Mouse (Mus musculus): ENCODE measurements around the gene Hist1h2af.

The Hist1h2af gene

DNA sequence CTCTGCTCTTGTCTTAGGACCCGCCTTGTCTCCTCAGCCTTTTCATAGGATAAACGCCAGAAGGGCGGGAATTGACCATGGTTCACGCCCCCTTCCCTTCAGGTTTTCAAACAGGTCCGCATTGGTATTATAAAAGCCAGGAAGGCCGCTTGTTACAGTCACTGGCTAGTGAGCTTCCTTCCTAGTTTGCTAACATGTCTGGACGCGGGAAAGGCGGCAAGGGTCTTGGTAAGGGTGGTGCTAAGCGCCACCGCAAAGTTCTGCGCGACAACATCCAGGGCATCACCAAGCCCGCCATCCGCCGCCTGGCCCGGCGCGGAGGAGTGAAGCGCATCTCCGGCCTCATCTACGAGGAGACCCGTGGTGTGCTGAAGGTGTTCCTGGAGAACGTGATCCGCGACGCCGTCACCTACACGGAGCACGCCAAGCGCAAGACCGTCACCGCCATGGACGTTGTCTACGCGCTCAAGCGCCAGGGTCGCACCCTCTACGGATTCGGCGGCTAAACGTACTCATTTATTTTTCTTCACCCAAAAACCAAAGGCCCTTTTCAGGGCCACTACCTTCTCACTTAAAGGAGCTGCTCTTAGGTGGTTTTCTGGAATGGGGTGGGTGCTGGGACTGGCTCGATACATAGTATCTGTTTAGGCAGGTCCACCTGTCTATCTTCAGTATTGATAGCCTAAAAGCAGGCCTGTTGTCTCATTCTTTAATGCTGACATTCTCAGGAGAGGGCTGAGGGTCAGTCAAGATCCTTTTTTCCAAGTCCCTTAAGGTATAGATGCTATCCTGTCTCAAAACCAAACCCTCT is 47.9 kb downstream of the Hist1h2af start, which contains the start of gene Hist1h4d:
Hist1h4d (plus strand) TSS at position 191 of the 811 bp plus-strand sequence.
- DNase-seq, result peak; percentile 98

DNA sequence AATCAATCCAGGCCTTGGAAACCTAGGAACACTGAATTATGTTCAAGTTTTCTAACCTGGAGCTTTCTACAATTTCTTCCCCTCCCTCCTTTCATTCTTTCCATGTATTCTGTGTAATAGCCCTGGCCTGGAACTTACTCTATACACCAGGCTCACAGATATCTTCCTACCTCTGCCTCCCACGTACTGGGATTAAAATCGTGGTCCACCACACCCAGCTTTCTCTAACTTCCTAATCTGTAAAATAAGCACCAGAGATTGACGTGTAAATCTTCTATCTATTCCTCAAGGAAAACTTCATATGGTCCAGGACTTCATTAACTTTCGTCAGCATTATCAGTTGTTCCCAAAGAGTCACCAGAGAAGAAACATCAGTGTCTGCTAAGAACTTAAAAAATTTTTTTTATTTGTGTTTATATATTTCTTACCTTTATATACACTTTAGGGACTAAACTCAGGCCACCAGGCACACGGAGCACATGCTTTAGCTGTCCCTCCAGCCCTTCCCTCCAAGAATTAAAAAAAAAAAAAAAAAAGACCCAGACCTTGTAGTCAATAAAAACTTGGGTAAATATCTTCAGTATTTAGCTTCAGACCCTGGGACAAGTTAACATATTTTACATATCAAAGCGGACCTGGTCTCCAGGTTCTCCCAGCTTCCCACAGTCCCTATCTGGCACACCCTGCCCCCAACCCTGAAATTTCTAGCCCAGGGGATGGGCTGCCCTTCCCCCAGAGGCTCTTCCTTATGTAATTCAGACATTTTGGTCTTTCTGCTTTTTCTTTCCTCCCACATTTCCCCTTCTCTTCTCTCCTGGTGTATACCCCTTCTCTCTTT is 48.7 kb downstream of the Hist1h2af start:
- DNase-seq, result no peak

DNA sequence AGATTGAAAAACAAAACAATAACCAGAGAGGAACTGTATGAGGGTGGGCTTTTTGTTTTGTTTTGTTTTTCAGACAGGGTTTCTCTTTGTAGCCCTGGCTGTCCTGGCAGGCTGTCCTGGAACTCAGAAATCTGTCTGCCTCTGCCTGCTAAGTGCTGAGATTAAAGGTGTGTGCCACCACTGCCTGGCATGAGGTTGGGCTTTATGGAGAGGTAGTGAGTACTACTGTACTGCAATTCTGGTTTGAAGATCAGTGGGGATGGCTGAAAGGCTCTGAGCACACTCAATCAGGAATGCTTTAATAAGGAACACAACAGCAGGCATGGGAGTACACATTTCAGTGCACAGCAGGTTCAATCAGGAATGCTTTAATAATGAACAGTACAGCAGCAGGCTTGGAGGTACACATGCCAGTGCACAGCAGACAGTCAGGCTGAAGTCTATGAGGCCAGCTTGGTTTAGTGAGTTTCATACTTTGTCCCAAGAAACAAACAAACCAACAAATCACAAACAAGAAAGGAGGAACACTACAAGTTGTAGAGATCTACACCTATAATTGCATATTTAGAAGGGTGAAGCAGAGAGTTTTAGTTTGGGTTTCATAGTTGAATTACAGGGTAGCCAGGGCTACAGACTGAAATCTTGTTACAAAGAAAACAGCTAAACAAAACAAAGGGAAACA is 49.8 kb downstream of the Hist1h2af start:
- DNase-seq, result no peak
